Comparison of ENCODE assay signal across 24 mouse cellular contexts in the genomic region with DNA sequence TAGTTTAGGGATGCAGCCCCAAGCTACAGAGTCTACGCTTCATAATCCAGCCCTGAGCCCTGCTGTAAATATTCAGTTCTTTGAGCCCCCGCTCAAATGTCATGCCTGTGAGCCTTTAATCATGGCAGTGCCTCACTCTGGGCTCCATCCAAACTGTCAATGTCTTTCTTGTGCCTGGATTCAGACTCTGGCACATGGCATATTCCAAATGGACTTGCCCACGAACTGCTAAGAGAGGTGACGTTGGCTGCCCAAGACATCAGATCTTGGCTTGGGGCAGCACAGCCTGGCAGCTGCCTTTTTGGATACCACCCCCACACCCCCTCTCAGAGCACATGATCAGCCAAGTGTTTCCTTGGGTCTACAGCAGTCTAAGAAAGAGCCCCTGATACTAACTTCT.
DNase-seq lines count a peak whose midpoint lies in the region; ATAC-seq and TF ChIP-seq lines count a peak whose summit lies in the region.
"Had no signal": no experiment of that assay in that cellular context is flagged by ENCODE, and none has a peak within 500 bp of the region (broad histone marks: within the 10 kb centered on the region; RNA-seq: fewer than 3 reads in every experiment).

No protein-coding gene starts in this region.

- H3K4me1 ChIP-seq in hindbrain, postnatal 0 days (ENCODE audit: insufficient read depth, low read length), result 0 out of 2 replicates have a peak, but pooled peaks cover 9% of the 10 kb centered on the region
- H3K4me1 ChIP-seq in hindbrain, embryonic 16.5 days (ENCODE audit: control insufficient read depth, insufficient read depth, low read depth, low read length), result peaks cover 17% of the 10 kb centered on the region
- H3K4me1 ChIP-seq in liver, postnatal 0 days (ENCODE audit: insufficient read depth), result peaks cover 26% of the 10 kb centered on the region
- H3K4me1 ChIP-seq in liver, embryonic 11.5 days (replicated peaks; ENCODE audit: control insufficient read depth, insufficient read depth, low read length), result peaks cover 3% of the 10 kb centered on the region; the same call in 1 of the 2 replicates
- H3K4me1 ChIP-seq in forebrain, embryonic 16.5 days (replicated peaks; ENCODE audit: control insufficient read depth, insufficient read depth, low read length), result peaks cover 36% of the 10 kb centered on the region

- no peak overlapping the region for H3K4me2 ChIP-seq in hindbrain, postnatal 0 days (ENCODE audit: low read depth, low read length)
- no peak overlapping the region for H3K4me2 ChIP-seq in hindbrain, embryonic 16.5 days (ENCODE audit: low read length)
- H3K4me2 ChIP-seq in liver, postnatal 0 days (ENCODE audit: low read depth, low read length), result no peak overlapping the region
- no peak overlapping the region for H3K4me2 ChIP-seq in liver, embryonic 11.5 days
- H3K4me2 ChIP-seq in forebrain, embryonic 16.5 days (ENCODE audit: low read length), result no peak overlapping the region
- H3K4me2 ChIP-seq: embryonic facial prominence, embryonic 12.5 days; heart, embryonic 13.5 days; limb, embryonic 15.5 days; stomach, embryonic 15.5 days had no signal

- TF ChIP-seq CTCF in hindbrain, postnatal 0 days (IDR thresholded peaks at IDR 0.05; ENCODE audit: low read depth), result no peak
- no peak for TF ChIP-seq CTCF in liver, postnatal 0 days (IDR thresholded peaks at IDR 0.05; ENCODE audit: low read depth)

- no peaks in the 10 kb centered on the region for H3K27me3 ChIP-seq in hindbrain, postnatal 0 days (ENCODE audit: insufficient read depth, low read length)
- H3K27me3 ChIP-seq in hindbrain, embryonic 16.5 days (replicated peaks; ENCODE audit: control insufficient read depth, insufficient read depth, low read length), result no peaks in the 10 kb centered on the region; the same call in 1 of the 2 replicates
- H3K27me3 ChIP-seq in liver, postnatal 0 days (ENCODE audit: insufficient read depth, low read length), result no peaks in the 10 kb centered on the region
- H3K27me3 ChIP-seq in liver, embryonic 11.5 days (replicated peaks; ENCODE audit: control insufficient read depth, insufficient read depth, low read length), result no peaks in the 10 kb centered on the region
- no peaks in the 10 kb centered on the region for H3K27me3 ChIP-seq in forebrain, embryonic 16.5 days (replicated peaks; ENCODE audit: control insufficient read depth, insufficient read depth, low read length)
- H3K27me3 ChIP-seq: embryonic facial prominence, embryonic 12.5 days; heart, embryonic 13.5 days; limb, embryonic 15.5 days; Patski; stomach, embryonic 15.5 days had no signal

- no peaks in the 10 kb centered on the region for H3K36me3 ChIP-seq in hindbrain, postnatal 0 days (ENCODE audit: insufficient read depth, low read length)
- H3K36me3 ChIP-seq in hindbrain, embryonic 16.5 days (ENCODE audit: control insufficient read depth, insufficient read depth, low read length), result no peaks in the 10 kb centered on the region
- H3K36me3 ChIP-seq in liver, postnatal 0 days (replicated peaks; ENCODE audit: insufficient read depth, low read length), result no peaks in the 10 kb centered on the region
- H3K36me3 ChIP-seq in liver, embryonic 11.5 days (ENCODE audit: control insufficient read depth, insufficient read depth, low read length), result no peaks in the 10 kb centered on the region
- H3K36me3 ChIP-seq in forebrain, embryonic 16.5 days (ENCODE audit: control insufficient read depth, insufficient read depth), result no peaks in the 10 kb centered on the region
- H3K36me3 ChIP-seq: heart, embryonic 13.5 days; stomach, embryonic 15.5 days had no signal

- TF ChIP-seq EP300 in liver, postnatal 0 days (IDR thresholded peaks at IDR 0.05; ENCODE audit: low read depth), result no peak

- H3K4me3 ChIP-seq in hindbrain, postnatal 0 days (ENCODE audit: low read length), result no peak overlapping the region
- no peak overlapping the region for H3K4me3 ChIP-seq in hindbrain, embryonic 16.5 days (ENCODE audit: low read length)
- no peak overlapping the region for H3K4me3 ChIP-seq in liver, postnatal 0 days (ENCODE audit: low read depth, low read length)
- H3K4me3 ChIP-seq in liver, embryonic 11.5 days (ENCODE audit: low read depth, low read length), result no peak overlapping the region
- no peak overlapping the region for H3K4me3 ChIP-seq in forebrain, embryonic 16.5 days (replicated peaks; ENCODE audit: low read length)
- H3K4me3 ChIP-seq: embryonic facial prominence, embryonic 12.5 days; heart, embryonic 13.5 days; limb, embryonic 15.5 days; stomach, embryonic 15.5 days had no signal

- H3K9ac ChIP-seq in hindbrain, postnatal 0 days (replicated peaks; ENCODE audit: low read length), result no peak overlapping the region
- no peak overlapping the region for H3K9ac ChIP-seq in hindbrain, embryonic 16.5 days (ENCODE audit: low read depth, low read length)
- no peak overlapping the region for H3K9ac ChIP-seq in liver, postnatal 0 days (replicated peaks)
- H3K9ac ChIP-seq in liver, embryonic 11.5 days (ENCODE audit: low read depth, low read length), result no peak overlapping the region
- H3K9ac ChIP-seq in forebrain, embryonic 16.5 days (replicated peaks; ENCODE audit: low read depth, low read length), result no peak overlapping the region
- H3K9ac ChIP-seq: embryonic facial prominence, embryonic 12.5 days; heart, embryonic 13.5 days; limb, embryonic 15.5 days; stomach, embryonic 15.5 days had no signal

- peak; percentile 55; the same call in 1 of the 2 replicates for ATAC-seq in hindbrain, postnatal 0 days
- ATAC-seq in hindbrain, embryonic 16.5 days, result no peak
- ATAC-seq in liver, postnatal 0 days, result no peak
- ATAC-seq in liver, embryonic 11.5 days (replicated peaks; ENCODE audit: low FRiP score), result no peak
- peak; percentile 72 for ATAC-seq in forebrain, embryonic 16.5 days
- ATAC-seq: Patski had no signal

- 55% methylated on average over 4 of the region's 4 CpGs for WGBS in hindbrain, postnatal 0 days
- 60% methylated on average over 4 of the region's 4 CpGs for WGBS in hindbrain, embryonic 16.5 days
- 77% methylated on average over 4 of the region's 4 CpGs for WGBS in liver, postnatal 0 days (ENCODE audit: insufficient replicate concordance)
- 82% methylated on average over 4 of the region's 4 CpGs for WGBS in liver, embryonic 11.5 days
- WGBS in forebrain, embryonic 16.5 days, result 32% methylated on average over 4 of the region's 4 CpGs

- no peaks in the 10 kb centered on the region for H3K9me3 ChIP-seq in hindbrain, postnatal 0 days (ENCODE audit: low read length)
- H3K9me3 ChIP-seq in hindbrain, embryonic 16.5 days (ENCODE audit: control insufficient read depth, low read length), result no peaks in the 10 kb centered on the region
- H3K9me3 ChIP-seq in liver, postnatal 0 days (ENCODE audit: low read length), result no peaks in the 10 kb centered on the region
- H3K9me3 ChIP-seq in liver, embryonic 11.5 days (ENCODE audit: control insufficient read depth, low read length), result no peaks in the 10 kb centered on the region
- H3K9me3 ChIP-seq in forebrain, embryonic 16.5 days (ENCODE audit: control insufficient read depth, low read length), result no peaks in the 10 kb centered on the region
- H3K9me3 ChIP-seq: embryonic facial prominence, embryonic 12.5 days; heart, embryonic 13.5 days; limb, embryonic 15.5 days; stomach, embryonic 15.5 days had no signal

- peak; percentile 46 to 53 for DNase-seq in cerebellum, postnatal 14 days
- DNase-seq in cerebellum, postnatal 36 days, result no peak
- DNase-seq in hindbrain, postnatal 0 days (ENCODE audit: low spot score), result peak; percentile 47
- DNase-seq in liver, postnatal 0 days, result no peak
- DNase-seq in liver, embryonic 11.5 days (ENCODE audit: low spot score), result no peak
- DNase-seq in heart, postnatal 4 days, result no peak
- DNase-seq: cerebellum, adult 11-12 months; embryo, embryonic 11 days; gastrocnemius, postnatal 10 days; heart, postnatal 10 days; kidney, adult 9 months; kidney, postnatal 10 days; midbrain, embryonic 14.5 days; right cerebral cortex, postnatal 25 days; thymus, adult 18-20 months; thymus, postnatal 25 days had no signal

- H3K27ac ChIP-seq in hindbrain, postnatal 0 days, result no peak overlapping the region
- H3K27ac ChIP-seq in hindbrain, embryonic 16.5 days (ENCODE audit: low read depth, low read length), result no peak overlapping the region
- H3K27ac ChIP-seq in liver, postnatal 0 days (ENCODE audit: low read depth), result peak overlapping the region; percentile 40
- no peak overlapping the region for H3K27ac ChIP-seq in liver, embryonic 11.5 days (ENCODE audit: low read depth, low read length)
- H3K27ac ChIP-seq in forebrain, embryonic 16.5 days (ENCODE audit: low read length), result no peak overlapping the region
- H3K27ac ChIP-seq: embryonic facial prominence, embryonic 12.5 days; heart, embryonic 13.5 days; limb, embryonic 15.5 days; macrophage; stomach, embryonic 15.5 days had no signal

Comparison
In these comparisons a context has a peak if more than half of its experiments do, and no peak if none do; other contexts are left out.
1. DNase-seq: peak in cerebellum, postnatal 14 days (2 of 2) and hindbrain, postnatal 0 days (single experiment); none in cerebellum, postnatal 36 days (0 of 2), liver, postnatal 0 days (single experiment), liver, embryonic 11.5 days (single experiment) and heart, postnatal 4 days (single experiment).
2. ATAC-seq: peak in hindbrain, postnatal 0 days (single experiment) and forebrain, embryonic 16.5 days (single experiment); none in hindbrain, embryonic 16.5 days (single experiment), liver, postnatal 0 days (single experiment) and liver, embryonic 11.5 days (single experiment).